Mouse (Mus musculus): ENCODE results near the gene Patz1.
A peak's percentile ranks its signal among the peaks of the same experiment; 100 is the strongest.

The Patz1 gene

DNA sequence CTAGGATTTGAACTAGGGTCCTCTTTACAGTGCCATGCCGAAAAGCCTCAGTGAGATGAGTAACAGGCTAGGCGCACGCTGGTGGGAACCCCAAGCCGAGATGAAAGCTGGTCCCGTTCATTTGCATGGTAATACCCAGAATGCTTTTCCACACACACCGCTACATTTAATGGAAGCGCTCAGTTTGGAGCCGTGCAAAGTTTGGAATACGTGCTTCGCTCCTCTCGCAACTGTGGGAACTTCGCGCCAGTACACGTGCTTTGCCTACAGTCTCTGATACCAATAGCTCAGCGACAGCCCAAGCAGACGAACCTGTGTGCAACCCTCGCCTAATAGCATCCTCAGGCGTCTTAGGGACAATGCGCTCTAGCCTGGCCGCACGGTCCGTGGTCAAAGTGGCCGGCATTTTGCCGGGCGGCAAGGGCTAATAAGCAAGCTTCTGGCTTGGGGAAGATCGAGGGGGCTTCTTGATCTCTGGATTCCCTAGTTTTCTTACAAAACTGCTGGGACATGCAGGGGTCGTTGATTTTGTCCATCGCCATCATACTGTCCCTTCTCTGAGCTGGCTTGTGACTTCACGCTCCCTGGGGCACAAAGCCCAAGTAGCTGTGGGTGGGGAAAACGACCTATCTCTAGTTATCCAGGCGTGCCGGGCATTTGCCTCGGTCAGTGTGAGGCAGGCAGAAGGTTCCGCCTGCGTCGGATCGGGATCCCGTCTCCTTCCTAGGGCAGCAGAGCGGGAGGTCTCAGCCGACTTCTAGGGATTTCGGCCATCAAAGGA, at the start of gene Patz1:
Gene Patz1 (plus strand): TSS at position 354 of the 781 bp plus-strand sequence.
- Histone ChIP-seq H3K9me3 (ENCODE audit: low read length) (peaks cover 4% of the 10 kb centered on the region), H3K36me3 (ENCODE audit: insufficient read depth, low read length) (peaks cover 23% of the 10 kb centered on the region), H3K27me3 (ENCODE audit: insufficient read depth, low read length) (no peaks in the 10 kb centered on the region), H3K4me3 (replicated peaks; ENCODE audit: low read length) (peak within 1 kb of the TSS; percentile 94), H3K4me1 (replicated peaks; ENCODE audit: low read depth, low read length) (peaks cover 26% of the 10 kb centered on the region)
- TF ChIP-seq NANOG (IDR thresholded peaks at IDR 0.05; ENCODE audit: borderline replicate concordance, low read length), result no peak
- no peak for TF ChIP-seq CTCF (conservative IDR thresholded peaks at IDR 0.05; ENCODE audit: low read length)
- TF ChIP-seq POU5F1 (IDR thresholded peaks at IDR 0.05; ENCODE audit: borderline replicate concordance, low read length), result no peak

DNA sequence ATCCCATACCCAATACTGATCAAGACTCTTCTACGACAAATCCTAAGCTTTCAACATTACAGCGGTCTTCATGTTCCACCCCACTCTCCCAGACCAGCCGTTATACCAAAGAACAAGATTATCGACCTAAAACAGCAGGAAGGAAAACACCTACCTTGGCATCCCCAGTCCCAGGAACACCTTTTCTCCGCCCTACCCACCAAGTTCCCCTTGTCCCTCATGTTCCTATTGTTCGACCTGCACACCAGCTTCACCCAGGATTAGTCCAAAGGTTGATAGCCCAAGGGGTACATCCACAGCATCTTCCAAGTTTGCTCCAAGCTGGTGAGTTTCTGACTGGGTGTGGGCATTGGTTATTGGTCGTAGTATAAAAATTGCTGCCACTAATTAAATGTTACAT, 46.3 kb upstream of the Patz1 start:
- no peak for TF ChIP-seq POU5F1 (IDR thresholded peaks at IDR 0.05; ENCODE audit: borderline replicate concordance, low read length)
- TF ChIP-seq NANOG (IDR thresholded peaks at IDR 0.05; ENCODE audit: borderline replicate concordance, low read length), result no peak
- no peak for TF ChIP-seq CTCF (conservative IDR thresholded peaks at IDR 0.05; ENCODE audit: low read length)
- H3K4me3 ChIP-seq (replicated peaks; ENCODE audit: low read length), result no peak overlapping the region
- peaks cover 98% of the 10 kb centered on the region for H3K36me3 ChIP-seq (ENCODE audit: insufficient read depth, low read length)
- no peaks in the 10 kb centered on the region for H3K9me3 ChIP-seq (ENCODE audit: low read length)
- H3K27me3 ChIP-seq (ENCODE audit: insufficient read depth, low read length), result no peaks in the 10 kb centered on the region
- H3K4me1 ChIP-seq (replicated peaks; ENCODE audit: low read depth, low read length), result peaks cover 18% of the 10 kb centered on the region

GRCm38 (mm10) chr11:3243771-3244170, 44.9 kb upstream of the Patz1 start:
- Histone ChIP-seq H3K4me3 (replicated peaks; ENCODE audit: low read length) (no peak overlapping the region), H3K36me3 (ENCODE audit: insufficient read depth, low read length) (peaks cover 99% of the 10 kb centered on the region), H3K4me1 (replicated peaks; ENCODE audit: low read depth, low read length) (peaks cover 18% of the 10 kb centered on the region), H3K27me3 (ENCODE audit: insufficient read depth, low read length) (no peaks in the 10 kb centered on the region), H3K9me3 (ENCODE audit: low read length) (no peaks in the 10 kb centered on the region)
- no peak for TF ChIP-seq NANOG (IDR thresholded peaks at IDR 0.05; ENCODE audit: borderline replicate concordance, low read length)
- TF ChIP-seq POU5F1 (IDR thresholded peaks at IDR 0.05; ENCODE audit: borderline replicate concordance, low read length), result no peak
- TF ChIP-seq CTCF (conservative IDR thresholded peaks at IDR 0.05; ENCODE audit: low read length), result no peak

GRCm38 (mm10) chr11:3247387-3247786, 41.3 kb upstream of the Patz1 start:
- Histone ChIP-seq H3K4me3 (replicated peaks; ENCODE audit: low read length) (no peak overlapping the region), H3K4me1 (replicated peaks; ENCODE audit: low read depth, low read length) (peaks cover 16% of the 10 kb centered on the region), H3K36me3 (ENCODE audit: insufficient read depth, low read length) (peaks cover 99% of the 10 kb centered on the region), H3K27me3 (ENCODE audit: insufficient read depth, low read length) (no peaks in the 10 kb centered on the region), H3K9me3 (ENCODE audit: low read length) (no peaks in the 10 kb centered on the region)
- TF ChIP-seq NANOG (IDR thresholded peaks at IDR 0.05; ENCODE audit: borderline replicate concordance, low read length) (no peak), CTCF (conservative IDR thresholded peaks at IDR 0.05; ENCODE audit: low read length) (no peak), POU5F1 (IDR thresholded peaks at IDR 0.05; ENCODE audit: borderline replicate concordance, low read length) (no peak)

DNA sequence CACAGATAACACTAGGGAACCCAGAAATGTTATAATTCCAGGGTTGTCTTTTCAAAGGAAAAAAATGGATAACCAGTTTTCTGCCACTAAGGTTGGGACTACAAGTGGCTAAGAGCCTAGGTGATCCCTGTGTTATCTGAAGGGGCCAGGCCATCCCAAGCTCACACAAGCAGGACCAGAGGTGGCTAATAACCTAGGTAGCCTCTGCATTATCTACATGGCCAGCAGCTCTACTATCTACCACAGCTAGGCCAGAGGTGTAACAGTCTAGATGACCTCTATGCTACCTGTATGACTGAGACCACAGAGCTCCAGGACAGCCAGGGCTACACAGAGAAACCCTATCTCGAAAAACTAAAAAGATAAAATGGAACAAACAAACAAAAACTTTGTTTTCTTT, 29.1 kb upstream of the Patz1 start:
- peaks cover 98% of the 10 kb centered on the region for H3K36me3 ChIP-seq (ENCODE audit: insufficient read depth, low read length)
- H3K4me3 ChIP-seq (replicated peaks; ENCODE audit: low read length), result no peak overlapping the region
- peaks cover 18% of the 10 kb centered on the region for H3K4me1 ChIP-seq (replicated peaks; ENCODE audit: low read depth, low read length)
- H3K9me3 ChIP-seq (ENCODE audit: low read length), result no peaks in the 10 kb centered on the region
- TF ChIP-seq POU5F1 (IDR thresholded peaks at IDR 0.05; ENCODE audit: borderline replicate concordance, low read length) (no peak), NANOG (IDR thresholded peaks at IDR 0.05; ENCODE audit: borderline replicate concordance, low read length) (no peak), CTCF (conservative IDR thresholded peaks at IDR 0.05; ENCODE audit: low read length) (no peak)
- H3K27me3 ChIP-seq (ENCODE audit: insufficient read depth, low read length), result no peaks in the 10 kb centered on the region

- TF ChIP-seq POU5F1 (IDR thresholded peaks at IDR 0.05; ENCODE audit: borderline replicate concordance, low read length), result no peak
- no peak for TF ChIP-seq NANOG (IDR thresholded peaks at IDR 0.05; ENCODE audit: borderline replicate concordance, low read length)
- no peak for TF ChIP-seq CTCF (conservative IDR thresholded peaks at IDR 0.05; ENCODE audit: low read length)
- no peaks in the 10 kb centered on the region for H3K27me3 ChIP-seq (ENCODE audit: insufficient read depth, low read length)
Measured at GRCm38 (mm10) chr11:3265291-3266078, 23.2 kb upstream of the Patz1 start.

GRCm38 (mm10) chr11:3266079-3266685, 22.5 kb upstream of the Patz1 start, which contains the start of gene Drg1:
Gene Drg1 (minus strand): TSS chr11:3266415.
- no peaks in the 10 kb centered on the region for H3K27me3 ChIP-seq (ENCODE audit: insufficient read depth, low read length)

More at GRCm38 (mm10) chr11:3265291-3266078, 23.2 kb upstream of the Patz1 start:
- Histone ChIP-seq H3K4me3 (replicated peaks; ENCODE audit: low read length) (peak overlapping the region; percentile 98), H3K9me3 (ENCODE audit: low read length) (no peaks in the 10 kb centered on the region), H3K4me1 (replicated peaks; ENCODE audit: low read depth, low read length) (peaks cover 60% of the 10 kb centered on the region), H3K36me3 (ENCODE audit: insufficient read depth, low read length) (peaks cover 44% of the 10 kb centered on the region)

DNA sequence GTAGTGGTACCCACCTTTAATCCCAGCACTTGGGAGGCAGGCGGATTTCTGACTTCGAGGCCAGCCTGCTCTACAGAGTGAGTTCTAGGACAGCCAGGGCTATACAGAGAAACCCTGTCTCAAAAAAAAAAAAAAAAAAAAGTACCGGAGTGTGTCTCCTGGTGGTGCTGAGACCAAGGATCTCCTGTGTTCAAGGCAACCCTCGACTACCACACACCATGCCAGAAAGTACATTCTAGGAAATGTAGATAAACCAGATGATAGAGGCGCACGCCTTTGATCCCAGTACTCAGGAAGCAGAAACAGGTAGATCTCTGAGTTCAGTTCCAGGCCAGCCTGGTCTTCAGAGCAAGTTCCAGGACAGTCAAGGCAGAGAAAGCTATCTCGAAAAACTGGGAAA, 21.5 kb upstream of the Patz1 start:
- H3K36me3 ChIP-seq (ENCODE audit: insufficient read depth, low read length), result peaks cover 28% of the 10 kb centered on the region
- no peaks in the 10 kb centered on the region for H3K27me3 ChIP-seq (ENCODE audit: insufficient read depth, low read length)

More at GRCm38 (mm10) chr11:3266079-3266685, 22.5 kb upstream of the Patz1 start, which contains the start of gene Drg1:
- no peaks in the 10 kb centered on the region for H3K9me3 ChIP-seq (ENCODE audit: low read length)
- peak within 1 kb of the TSS; percentile 98 for H3K4me3 ChIP-seq (replicated peaks; ENCODE audit: low read length)
- H3K4me1 ChIP-seq (replicated peaks; ENCODE audit: low read depth, low read length), result peaks cover 66% of the 10 kb centered on the region
- TF ChIP-seq NANOG (IDR thresholded peaks at IDR 0.05; ENCODE audit: borderline replicate concordance, low read length) (no peak), CTCF (conservative IDR thresholded peaks at IDR 0.05; ENCODE audit: low read length) (no peak), POU5F1 (IDR thresholded peaks at IDR 0.05; ENCODE audit: borderline replicate concordance, low read length) (no peak)
- peaks cover 37% of the 10 kb centered on the region for H3K36me3 ChIP-seq (ENCODE audit: insufficient read depth, low read length)

More for the DNA sequence above, 21.5 kb upstream of the Patz1 start:
- TF ChIP-seq NANOG (IDR thresholded peaks at IDR 0.05; ENCODE audit: borderline replicate concordance, low read length) (no peak), POU5F1 (IDR thresholded peaks at IDR 0.05; ENCODE audit: borderline replicate concordance, low read length) (no peak), CTCF (conservative IDR thresholded peaks at IDR 0.05; ENCODE audit: low read length) (no peak)
- Histone ChIP-seq H3K4me3 (replicated peaks; ENCODE audit: low read length) (peak overlapping the region; percentile 98), H3K4me1 (replicated peaks; ENCODE audit: low read depth, low read length) (peaks cover 71% of the 10 kb centered on the region), H3K9me3 (ENCODE audit: low read length) (no peaks in the 10 kb centered on the region)
